Mouse (Mus musculus): ENCODE measurements around the gene Olfr1438-ps1. TPM values are rescaled to one million over a fixed set of nuclear protein-coding genes. Genes with fewer than 3 reads are reported as not detected.

The Olfr1438-ps1 gene
- total RNA-seq, 1 experiment, result not detected

- H3K9me3 ChIP-seq (ENCODE audit: control insufficient read depth, insufficient read depth, low read depth, low read length), result no peaks in the 10 kb centered on the region
- H3K36me3 ChIP-seq (ENCODE audit: control insufficient read depth, insufficient read depth, low read length, poor library complexity, severe bottlenecking), result no peaks in the 10 kb centered on the region
- H3K9ac ChIP-seq (ENCODE audit: insufficient read depth, low read depth, low read length, poor library complexity, severe bottlenecking), result no peak overlapping the region
- H3K4me3 ChIP-seq (ENCODE audit: insufficient read depth in 1 of 2, low read depth in 1 of 2, low read length in 2 of 2, poor library complexity in 1 of 2, severe bottlenecking in 1 of 2), result no peak overlapping the region
- DNase-seq (ENCODE audit: low read depth, low spot score), result no peak
- in situ Hi-C loops (cut with MboI; ENCODE audit: low sequenced_read_pairs in 2 of 2, unreplicated experiment in 2 of 2), result no loop called here
- H3K4me1 ChIP-seq (ENCODE audit: control insufficient read depth in 2 of 2, insufficient read depth in 2 of 2, low read length in 2 of 2, poor library complexity in 1 of 2), result no peaks in the 10 kb centered on the region
- no peak overlapping the region for H3K27ac ChIP-seq (ENCODE audit: insufficient read depth, low read depth, low read length, poor library complexity, severe bottlenecking)
- TF ChIP-seq CHD2 (IDR thresholded peaks at IDR 0.05; ENCODE audit: low read depth, low read length) (no peak), ZNF384 (IDR thresholded peaks at IDR 0.05; ENCODE audit: low read depth, low read length) (no peak), MAFK (IDR thresholded peaks at IDR 0.05; ENCODE audit: insufficient read depth, low read depth, low read length) (no peak), ZC3H11A (IDR thresholded peaks at IDR 0.05; ENCODE audit: borderline replicate concordance, low read depth, low read length) (no peak), HCFC1 (IDR thresholded peaks at IDR 0.05; ENCODE audit: borderline replicate concordance, insufficient read depth, low read length) (no peak)
These were observed 42.7 kb downstream of the Olfr1438-ps1 start for GRCm38 (mm10) chr19:12292979-12293378.

DNA sequence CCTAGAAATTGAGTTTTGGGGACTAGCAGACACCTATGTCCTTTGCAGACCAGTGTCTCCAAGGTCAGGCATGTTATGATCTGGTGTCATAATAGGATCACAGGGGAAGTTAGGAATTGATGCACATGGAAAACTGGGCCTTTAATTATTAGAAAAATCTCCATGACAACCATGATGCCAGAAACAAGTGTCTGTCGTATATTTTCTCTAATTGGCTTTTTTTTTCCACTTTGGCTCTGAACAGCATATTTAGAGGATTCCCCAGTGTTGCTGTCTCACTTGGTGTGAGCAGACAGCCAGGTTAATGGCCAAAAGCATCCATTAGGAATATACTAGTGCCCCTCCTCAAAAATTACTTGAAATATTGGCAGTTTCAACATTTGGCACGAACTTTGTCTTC is 56.2 kb downstream of the Olfr1438-ps1 start, which contains the start of gene Olfr1434:
Gene Olfr1434 (plus strand): TSS at position 301 of the 400 bp plus-strand sequence.
- no peak within 1 kb of the TSS for H3K9ac ChIP-seq (ENCODE audit: insufficient read depth, low read depth, low read length, poor library complexity, severe bottlenecking)
- TF ChIP-seq CHD2 (IDR thresholded peaks at IDR 0.05; ENCODE audit: low read depth, low read length) (no peak), ZNF384 (IDR thresholded peaks at IDR 0.05; ENCODE audit: low read depth, low read length) (no peak), HCFC1 (IDR thresholded peaks at IDR 0.05; ENCODE audit: borderline replicate concordance, insufficient read depth, low read length) (no peak), ZC3H11A (IDR thresholded peaks at IDR 0.05; ENCODE audit: borderline replicate concordance, low read depth, low read length) (no peak), MAFK (IDR thresholded peaks at IDR 0.05; ENCODE audit: insufficient read depth, low read depth, low read length) (no peak)
- no peak within 1 kb of the TSS for H3K27ac ChIP-seq (ENCODE audit: insufficient read depth, low read depth, low read length, poor library complexity, severe bottlenecking)
- DNase-seq (ENCODE audit: low read depth, low spot score), result no peak
- H3K4me3 ChIP-seq (ENCODE audit: insufficient read depth in 1 of 2, low read depth in 1 of 2, low read length in 2 of 2, poor library complexity in 1 of 2, severe bottlenecking in 1 of 2), result no peak within 1 kb of the TSS
- no peaks in the 10 kb centered on the region for H3K9me3 ChIP-seq (ENCODE audit: control insufficient read depth, insufficient read depth, low read depth, low read length)
- in situ Hi-C loops (cut with MboI; ENCODE audit: low sequenced_read_pairs in 2 of 2, unreplicated experiment in 2 of 2), result no loop called here
- H3K4me1 ChIP-seq (ENCODE audit: control insufficient read depth in 2 of 2, insufficient read depth in 2 of 2, low read length in 2 of 2, poor library complexity in 1 of 2), result no peaks in the 10 kb centered on the region
- H3K36me3 ChIP-seq (ENCODE audit: control insufficient read depth, insufficient read depth, low read length, poor library complexity, severe bottlenecking), result no peaks in the 10 kb centered on the region

Other genes with a start within 250 kb of the Olfr1438-ps1 start
- gene Olfr1426, start 243.9 kb downstream of the Olfr1438-ps1 start, total RNA-seq (2012; rRNA removed), result not detected in 2 replicates
- 0.18 TPM in 1 of 2 replicates, not detected in the other for gene Olfr1427, start 232.6 kb downstream of the Olfr1438-ps1 start, total RNA-seq (2012; rRNA removed)
- gene Olfr1428, start 220.0 kb downstream of the Olfr1438-ps1 start, total RNA-seq (2012; rRNA removed), result not detected in 2 replicates
- not detected in 2 replicates for gene Olfr76, start 212.7 kb downstream of the Olfr1438-ps1 start, total RNA-seq (2012; rRNA removed)
- gene Olfr1555-ps1, start 165.8 kb downstream of the Olfr1438-ps1 start, total RNA-seq (2012; rRNA removed), result not detected in 2 replicates
- gene Olfr1431, start 135.3 kb downstream of the Olfr1438-ps1 start, total RNA-seq (2012; rRNA removed), result 0.18 TPM in 1 of 2 replicates, not detected in the other
- gene Olfr1432, start 103.3 kb downstream of the Olfr1438-ps1 start, total RNA-seq (2012; rRNA removed), result not detected in 2 replicates
- gene Olfr262, start 94.3 kb downstream of the Olfr1438-ps1 start, total RNA-seq (2012; rRNA removed), result not detected in 2 replicates
- not detected in 2 replicates for gene Olfr235, start 74.9 kb downstream of the Olfr1438-ps1 start, total RNA-seq (2012; rRNA removed)
- not detected in 2 replicates for gene Olfr1434, start 56.1 kb downstream of the Olfr1438-ps1 start, total RNA-seq (2012; rRNA removed)
- not detected in 2 replicates for gene Olfr1436, start 36.8 kb downstream of the Olfr1438-ps1 start, total RNA-seq (2012; rRNA removed)
- not detected in 2 replicates for gene Olfr1437, start 10.8 kb downstream of the Olfr1438-ps1 start, total RNA-seq (2012; rRNA removed)
- not detected in 2 replicates for gene Olfr1440, start 51.4 kb upstream of the Olfr1438-ps1 start, total RNA-seq (2012; rRNA removed)
- gene Olfr1441, start 81.5 kb upstream of the Olfr1438-ps1 start, total RNA-seq (2012; rRNA removed), result 0.13 TPM in 1 of 2 replicates, not detected in the other
- not detected in 2 replicates for gene Pfpl, start 92.0 kb upstream of the Olfr1438-ps1 start, total RNA-seq (2012; rRNA removed)
- 0.05 and 0.18 TPM in 2 replicates for gene Mpeg1, start 124.9 kb upstream of the Olfr1438-ps1 start, total RNA-seq (2012; rRNA removed)
- gene Dtx4, start 165.5 kb upstream of the Olfr1438-ps1 start, total RNA-seq (2012; rRNA removed), result 1.4 and 2.2 TPM in 2 replicates
- 7.5 and 15.0 TPM in 2 replicates for gene Fam111a, start 209.8 kb upstream of the Olfr1438-ps1 start, total RNA-seq (2012; rRNA removed)